20 mouse cellular contexts compared by ENCODE assay signal in the genomic region with DNA sequence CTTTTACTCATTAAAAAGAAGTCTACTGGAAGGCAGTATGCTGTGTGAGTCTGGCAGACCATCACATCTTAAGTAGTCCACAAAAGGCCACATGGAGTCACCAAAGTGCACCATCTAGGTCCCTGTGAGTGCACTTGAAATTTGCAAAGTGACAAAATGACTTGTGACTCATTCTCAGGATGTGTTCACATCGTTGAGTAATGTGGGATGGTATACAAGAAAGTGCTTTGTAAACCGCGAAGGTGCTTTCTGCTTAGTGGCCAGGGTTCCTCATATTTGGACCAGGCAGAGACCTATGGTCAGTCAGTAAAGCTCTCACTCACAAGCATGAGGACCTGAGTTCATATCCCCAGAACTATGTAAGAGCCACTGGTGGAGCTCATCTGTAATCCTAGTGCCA.
"Had no signal": no experiment of that assay in that cellular context is flagged by ENCODE, and none has a peak within 500 bp of the region (broad histone marks: within the 10 kb centered on the region; RNA-seq: fewer than 3 reads in every experiment).

No protein-coding gene starts in this region.

- ATAC-seq: forebrain, embryonic 13.5 days; forebrain, embryonic 14.5 days; forebrain, embryonic 15.5 days; forebrain, embryonic 16.5 days; forebrain, postnatal 0 days had no signal

- DNase-seq: cerebellum, adult 9-10 months; cerebellum, adult 9-11 months; cerebellum, postnatal 10 days; cerebellum, postnatal 14 days; cerebellum, postnatal 25 days; cerebellum, postnatal 36 days; embryo, embryonic 11 days; forebrain, postnatal 0 days; gastrocnemius, adult 2 months; gastrocnemius, postnatal 10 days; gastrocnemius, postnatal 14 days; gastrocnemius, postnatal 25 days; gastrocnemius, postnatal 36 days; heart, adult 11 months; heart, adult 18-20 months; heart, adult 2 months had no signal
